Mouse (Mus musculus) E14TG2a.4 (cell line): ENCODE data around the gene Sox18.

ENCODE experiments used
- CTCF ChIP-seq: conservative IDR thresholded peaks from 2 replicates; pipeline ENCODE4 v1.5.1; 2014; ENCODE audit warnings: low read length
- NANOG ChIP-seq: IDR thresholded peaks from 2 replicates; pipeline ENCODE4 v1.6.1; 2014; ENCODE audit warnings: borderline replicate concordance, low read length, mixed read lengths

DNA sequence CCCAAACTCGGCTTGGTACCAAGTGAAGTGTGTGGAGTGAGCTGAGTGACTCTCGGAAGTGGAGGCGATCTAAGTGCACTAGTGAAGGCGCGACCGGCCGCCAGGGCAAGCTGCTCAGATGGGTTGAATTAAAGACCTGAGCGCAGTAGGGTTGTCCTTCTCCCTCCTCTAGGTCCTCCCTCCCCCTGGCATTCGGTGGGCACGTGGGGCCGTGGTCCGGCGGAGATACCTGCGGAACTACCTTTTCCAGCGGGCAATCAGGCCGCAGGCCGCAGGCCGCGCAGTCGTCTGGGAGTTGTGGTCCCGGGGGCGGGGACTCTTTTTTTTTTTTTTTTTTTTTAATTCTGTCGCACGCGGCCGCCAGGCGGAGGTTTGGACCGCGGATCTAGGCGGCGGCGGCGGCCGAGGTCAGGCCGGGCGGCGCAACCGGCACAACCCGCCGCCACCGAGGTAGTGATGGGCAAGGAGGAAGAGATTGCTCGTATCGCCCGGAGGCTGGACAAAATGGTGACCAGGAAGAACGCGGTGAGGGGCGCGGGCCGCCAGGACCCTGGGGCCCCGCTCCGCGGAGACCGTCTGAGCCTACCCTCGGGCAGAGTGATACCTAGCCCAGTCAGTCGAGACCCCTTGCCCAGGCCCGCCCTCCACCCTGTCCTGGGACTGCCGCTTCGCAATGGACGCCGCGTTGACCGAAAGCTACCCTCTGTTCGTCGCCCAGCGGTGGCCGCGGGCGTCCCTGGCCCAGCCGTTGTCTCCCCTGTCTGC is 8.7 kb upstream of the Sox18 start, which contains the start of gene Tcea2:
- TF ChIP-seq CTCF, result no peak
- no peak for TF ChIP-seq NANOG
